Mouse (Mus musculus) heart, adult 2 months (tissue): Measurements from ENCODE around the gene Mapk6.

Experiments
- CTCF ChIP-seq: fragments of 200-600 bp; IDR thresholded peaks from 2 replicates; pipeline ENCODE4 v1.8.1; 2022; ENCODE audit warnings: antibody characterized with exemption, mild to moderate bottlenecking, moderate library complexity
- EP300 ChIP-seq: fragments of 200-500 bp; IDR thresholded peaks from 2 replicates; pipeline ENCODE4 v1.6.1; 2011; ENCODE audit warnings: low read depth, low read length, control low read depth; ENCODE audit not compliant: insufficient read depth
- POLR2A ChIP-seq: fragments of 200-500 bp; IDR thresholded peaks from 2 replicates; pipeline ENCODE4 v1.6.1; 2011; ENCODE audit warnings: mild to moderate bottlenecking, low read depth, low read length, control low read depth; ENCODE audit not compliant: insufficient read depth

DNA sequence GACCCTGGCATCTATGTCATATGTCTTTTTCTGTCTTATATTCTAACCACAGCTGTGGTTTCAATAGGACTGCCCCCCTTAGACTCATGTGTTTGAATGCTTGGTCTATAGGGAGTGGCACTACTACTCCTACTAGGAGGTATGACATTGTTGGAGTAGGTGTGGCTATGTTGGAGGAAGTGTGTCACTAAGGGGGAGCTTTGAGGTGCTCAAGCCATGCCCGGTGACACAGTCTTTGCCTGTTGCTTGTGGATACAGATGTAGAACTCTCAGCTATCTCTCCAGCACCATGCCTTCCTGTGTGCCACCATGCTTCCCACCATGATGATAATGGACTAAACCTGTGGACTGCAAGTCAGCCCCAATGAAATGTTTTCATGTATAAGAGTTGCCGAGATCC, 19.2 kb upstream of the Mapk6 start:
- TF ChIP-seq EP300 (no peak), CTCF (no peak), POLR2A (no peak)
